Mouse (Mus musculus) embryo, embryonic 11 days (tissue): ENCODE results near the gene Scml4.
A peak's percentile ranks its signal among the peaks of the same experiment; 100 is the strongest.

Source experiments
- DNase-seq: peaks from one replicate; pipeline ENCODE4 v3.0.0-alpha.2; 2015

Scml4 gene

GRCm38 (mm10) chr10:42952046-42952420 is 91.9 kb downstream of the Scml4 start:
- peak; percentile 30 for DNase-seq

- no peak for DNase-seq
These were observed 93.4 kb downstream of the Scml4 start for GRCm38 (mm10) chr10:42953601-42954000.

GRCm38 (mm10) chr10:42955205-42955604 is 95.0 kb downstream of the Scml4 start:
- no peak for DNase-seq

GRCm38 (mm10) chr10:42957881-42958651 is 97.9 kb downstream of the Scml4 start:
- DNase-seq: peak; percentile 90

- DNase-seq: peak; percentile 37
These were observed 98.5 kb downstream of the Scml4 start for GRCm38 (mm10) chr10:42958686-42959085.

GRCm38 (mm10) chr10:42961771-42962170 is 101.6 kb downstream of the Scml4 start:
- no peak for DNase-seq

- no peak for DNase-seq
These were observed 102.0 kb downstream of the Scml4 start for GRCm38 (mm10) chr10:42962181-42962601.

GRCm38 (mm10) chr10:42962655-42963054 is 102.5 kb downstream of the Scml4 start:
- DNase-seq: no peak

- DNase-seq: no peak
These were observed 102.9 kb downstream of the Scml4 start for GRCm38 (mm10) chr10:42963061-42963460.

GRCm38 (mm10) chr10:42968332-42968731 is 108.2 kb downstream of the Scml4 start:
- no peak for DNase-seq

- peak; percentile 91 for DNase-seq
These were observed 112.5 kb downstream of the Scml4 start for GRCm38 (mm10) chr10:42972504-42973172.

- DNase-seq: no peak
These were observed 113.4 kb downstream of the Scml4 start for GRCm38 (mm10) chr10:42973537-42973936.

GRCm38 (mm10) chr10:42976577-42976976 is 116.4 kb downstream of the Scml4 start:
- DNase-seq: no peak

GRCm38 (mm10) chr10:42978346-42978745 is 118.2 kb downstream of the Scml4 start:
- no peak for DNase-seq

- DNase-seq: peak; percentile 39
These were observed 121.0 kb downstream of the Scml4 start for GRCm38 (mm10) chr10:42980999-42981757.

- DNase-seq: no peak
These were observed 124.7 kb downstream of the Scml4 start for GRCm38 (mm10) chr10:42984886-42985285.

- DNase-seq: peak; percentile 83
These were observed 127.5 kb downstream of the Scml4 start for GRCm38 (mm10) chr10:42987594-42988052.

GRCm38 (mm10) chr10:42988627-42989026 is 128.5 kb downstream of the Scml4 start:
- DNase-seq: no peak

GRCm38 (mm10) chr10:42989910-42990309 is 129.7 kb downstream of the Scml4 start:
- peak; percentile 61 for DNase-seq

GRCm38 (mm10) chr10:42991018-42991417 is 130.8 kb downstream of the Scml4 start:
- no peak for DNase-seq

- peak; percentile 59 for DNase-seq
These were observed 134.2 kb downstream of the Scml4 start for GRCm38 (mm10) chr10:42994331-42994782.

- DNase-seq: peak; percentile 58
These were observed 135.3 kb downstream of the Scml4 start for GRCm38 (mm10) chr10:42995484-42995895.

GRCm38 (mm10) chr10:42997278-42997677 is 137.1 kb downstream of the Scml4 start:
- no peak for DNase-seq
